Mouse (Mus musculus) thymus, postnatal 36 days (tissue): ENCODE data around the gene Cops7a.

Experiments used
- DNase-seq, 2 experiments: peaks; one replicate each; pipeline ENCODE4 v3.0.0; 2022; ENCODE audit warnings: mixed read lengths in 2 of 2

The Cops7a gene

GRCm38 (mm10) chr6:124958127-124958526 is 7.2 kb downstream of the Cops7a start:
- DNase-seq: no peak

- no peak for DNase-seq
Observed at GRCm38 (mm10) chr6:124955212-124955611, 10.1 kb downstream of the Cops7a start.

GRCm38 (mm10) chr6:124953991-124954715 is 11.2 kb downstream of the Cops7a start:
- DNase-seq: no peak

- no peak for DNase-seq
Observed at GRCm38 (mm10) chr6:124943526-124943925, 21.8 kb downstream of the Cops7a start.

GRCm38 (mm10) chr6:124941679-124942078 is 23.7 kb downstream of the Cops7a start:
- no peak for DNase-seq

- no peak for DNase-seq
Observed at GRCm38 (mm10) chr6:124938554-124938953, 26.8 kb downstream of the Cops7a start.

- DNase-seq: no peak
Observed at GRCm38 (mm10) chr6:124937493-124937892, 27.8 kb downstream of the Cops7a start.

- DNase-seq: no peak
Observed at GRCm38 (mm10) chr6:124936681-124937080, 28.7 kb downstream of the Cops7a start.

GRCm38 (mm10) chr6:124934670-124935069 is 30.7 kb downstream of the Cops7a start:
- no peak for DNase-seq

- DNase-seq: no peak
Observed at GRCm38 (mm10) chr6:124933127-124933526, 32.2 kb downstream of the Cops7a start.

GRCm38 (mm10) chr6:124932314-124932695 is 33.0 kb downstream of the Cops7a start:
- DNase-seq: no peak

GRCm38 (mm10) chr6:124931525-124932313 is 33.6 kb downstream of the Cops7a start:
- DNase-seq: peak; percentile 59 to 71

- DNase-seq: peak; percentile 99
Observed at GRCm38 (mm10) chr6:124930754-124931524, 34.4 kb downstream of the Cops7a start, which contains the start of gene Mlf2. Gene Mlf2 (plus strand): TSS chr6:124931386.

- DNase-seq: no peak
Observed at GRCm38 (mm10) chr6:124930231-124930630, 35.1 kb downstream of the Cops7a start.

- DNase-seq: no peak
Observed at GRCm38 (mm10) chr6:124925941-124926340, 39.4 kb downstream of the Cops7a start.

GRCm38 (mm10) chr6:124925173-124925793 is 40.1 kb downstream of the Cops7a start:
- DNase-seq: no peak

- no peak for DNase-seq
Observed at GRCm38 (mm10) chr6:124921539-124921938, 43.8 kb downstream of the Cops7a start.

GRCm38 (mm10) chr6:124920318-124921085 is 44.8 kb downstream of the Cops7a start:
- DNase-seq: no peak

- peak; percentile 56 to 73 for DNase-seq
Observed at GRCm38 (mm10) chr6:124919695-124920317, 45.5 kb downstream of the Cops7a start, which contains the start of gene Ptms. Gene Ptms (minus strand): TSS chr6:124920103.

- DNase-seq: no peak
Observed at GRCm38 (mm10) chr6:124918890-124919627, 46.3 kb downstream of the Cops7a start.

GRCm38 (mm10) chr6:124918331-124918690 is 47.0 kb downstream of the Cops7a start:
- no peak for DNase-seq
